Mouse (Mus musculus): ENCODE measurements around the gene Dnah17.

GRCm38 (mm10) chr11:118102838-118103237, 27.6 kb downstream of the Dnah17 start:
- TF ChIP-seq HCFC1 (IDR thresholded peaks at IDR 0.05; ENCODE audit: borderline replicate concordance, insufficient read depth, low read length) = peak; percentile 55; the same call in 1 of the 2 replicates
- peak; percentile 52; the same call in 1 of the 2 replicates for TF ChIP-seq ZC3H11A (IDR thresholded peaks at IDR 0.05; ENCODE audit: borderline replicate concordance, low read depth, low read length)
- 0 out of 2 replicates have a peak, but pooled peaks have one; percentile 42 for TF ChIP-seq ZNF384 (IDR thresholded peaks at IDR 0.05; ENCODE audit: low read depth, low read length)
- no peak for TF ChIP-seq MAFK (IDR thresholded peaks at IDR 0.05; ENCODE audit: insufficient read depth, low read depth, low read length)
- TF ChIP-seq CHD2 (IDR thresholded peaks at IDR 0.05; ENCODE audit: low read depth, low read length) = no peak

Measured in ES-E14 (cell line).